Mouse (Mus musculus) intestine, embryonic 15.5 days (tissue): Measurements from ENCODE around the gene Eif5a. TPM values are rescaled to one million over a fixed set of nuclear protein-coding genes. Genes with fewer than 3 reads are reported as not detected.
A peak's percentile ranks its signal among the peaks of the same experiment; 100 is the strongest.
"Not testable (repeated sequence)": the region's sequence is repeated elsewhere in the genome, so short reads cannot be mapped to it uniquely, and the experiment has no call there.

Experiments
- ATAC-seq: fragments of 200-750 bp; cut with Nextera tagmentation; 2 replicates; pipeline ENCODE4 v1.8.0; 2017; ENCODE audit warnings: moderate TSS enrichment, moderate library complexity
- H3K27ac ChIP-seq: fragments of 300-500 bp; sonication (generic); 2 replicates; pipeline ENCODE4 v1.5.1; 2015; ENCODE audit warnings: mild to moderate bottlenecking, inconsistent platforms
- H3K27me3 ChIP-seq: fragments of 300-500 bp; sonication (generic); replicated peaks from 2 replicates; pipeline ENCODE4 v1.6.1; 2015; ENCODE audit warnings: inconsistent platforms
- H3K36me3 ChIP-seq: fragments of 300-500 bp; sonication (generic); 2 replicates; pipeline ENCODE4 v1.6.1; 2015; ENCODE audit warnings: inconsistent platforms
- H3K4me1 ChIP-seq: fragments of 300-500 bp; sonication (generic); replicated peaks from 2 replicates; pipeline ENCODE4 v1.6.1; 2015; ENCODE audit warnings: inconsistent platforms
- H3K4me2 ChIP-seq: fragments of 300-500 bp; sonication (generic); replicated peaks from 2 replicates; pipeline ENCODE4 v1.6.1; 2015; ENCODE audit warnings: mild to moderate bottlenecking, inconsistent platforms
- H3K4me3 ChIP-seq: fragments of 300-500 bp; sonication (generic); replicated peaks from 2 replicates; pipeline ENCODE4 v1.5.1; 2015; ENCODE audit warnings: inconsistent platforms
- H3K9ac ChIP-seq: fragments of 300-500 bp; sonication (generic); 2 replicates; pipeline ENCODE4 v1.6.1; 2015; ENCODE audit warnings: inconsistent platforms
- H3K9me3 ChIP-seq: fragments of 300-500 bp; sonication (generic); 2 replicates; pipeline ENCODE4 v1.6.1; 2016; ENCODE audit warnings: inconsistent platforms
- WGBS: fragments of 180-500 bp; shearing (Covaris S2); methylation state at CpG from one replicate; pipeline ENCODE4 v1.1.7; 2015; 5-methylcytosine and 5-hydroxymethylcytosine counted together
- polyA plus RNA-seq: library from polyadenylated mRNA; unstranded; fragments of >200 nt; fragmentation: Nextera tagmentation; extraction: Ambion mirVana; gene quantifications from 2 replicates; pipeline ENCODE4 v1.2.1, GENCODE M21; 2015

The Eif5a gene
- polyA plus RNA-seq, 1 experiment from 2014 or later = 1,693 TPM

DNA sequence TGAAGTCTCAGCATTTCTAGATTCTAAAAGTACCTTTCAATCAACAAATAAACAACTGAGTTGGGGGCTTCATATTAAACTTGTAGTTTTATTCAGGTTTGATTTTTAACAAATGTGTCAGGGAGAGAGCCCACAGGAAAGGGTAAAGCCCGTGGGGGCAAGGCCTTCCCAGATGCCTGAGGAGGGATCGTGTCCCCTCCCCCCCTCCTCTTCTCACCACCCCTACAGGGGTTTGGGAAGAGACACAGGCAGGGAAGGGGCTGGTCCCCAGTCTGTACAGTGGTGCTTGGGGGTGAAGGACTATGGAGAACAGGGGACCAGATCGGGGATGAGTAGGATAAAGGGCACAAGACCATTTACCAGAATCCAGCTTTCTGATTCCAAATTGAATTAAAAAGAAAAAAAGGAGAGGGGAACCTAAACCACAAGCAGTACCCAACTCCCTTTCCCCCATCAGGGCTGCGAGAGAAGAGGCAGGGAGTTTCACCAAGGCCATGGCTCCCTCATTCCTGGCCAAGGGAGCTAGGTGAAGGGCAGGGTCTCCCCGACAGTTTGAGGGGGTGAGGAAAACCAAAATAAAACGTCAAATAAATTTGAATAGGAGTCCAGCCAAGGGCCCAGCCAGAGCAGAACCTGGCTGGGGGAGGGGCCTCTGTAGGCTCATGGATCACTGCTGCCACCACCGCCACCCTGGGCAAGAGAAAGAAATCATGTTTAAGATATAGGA is 4.9 kb downstream of the Eif5a start:
- not testable (repeated sequence) for H3K27ac ChIP-seq, H3K4me2 ChIP-seq, ATAC-seq, H3K27me3 ChIP-seq, H3K9me3 ChIP-seq, H3K4me3 ChIP-seq, H3K9ac ChIP-seq
- Histone ChIP-seq H3K36me3 (peaks cover 34% of the 10 kb centered on the region), H3K4me1 (peaks cover 38% of the 10 kb centered on the region)
- 66% methylated on average over 7 of the region's 7 CpGs for WGBS

DNA sequence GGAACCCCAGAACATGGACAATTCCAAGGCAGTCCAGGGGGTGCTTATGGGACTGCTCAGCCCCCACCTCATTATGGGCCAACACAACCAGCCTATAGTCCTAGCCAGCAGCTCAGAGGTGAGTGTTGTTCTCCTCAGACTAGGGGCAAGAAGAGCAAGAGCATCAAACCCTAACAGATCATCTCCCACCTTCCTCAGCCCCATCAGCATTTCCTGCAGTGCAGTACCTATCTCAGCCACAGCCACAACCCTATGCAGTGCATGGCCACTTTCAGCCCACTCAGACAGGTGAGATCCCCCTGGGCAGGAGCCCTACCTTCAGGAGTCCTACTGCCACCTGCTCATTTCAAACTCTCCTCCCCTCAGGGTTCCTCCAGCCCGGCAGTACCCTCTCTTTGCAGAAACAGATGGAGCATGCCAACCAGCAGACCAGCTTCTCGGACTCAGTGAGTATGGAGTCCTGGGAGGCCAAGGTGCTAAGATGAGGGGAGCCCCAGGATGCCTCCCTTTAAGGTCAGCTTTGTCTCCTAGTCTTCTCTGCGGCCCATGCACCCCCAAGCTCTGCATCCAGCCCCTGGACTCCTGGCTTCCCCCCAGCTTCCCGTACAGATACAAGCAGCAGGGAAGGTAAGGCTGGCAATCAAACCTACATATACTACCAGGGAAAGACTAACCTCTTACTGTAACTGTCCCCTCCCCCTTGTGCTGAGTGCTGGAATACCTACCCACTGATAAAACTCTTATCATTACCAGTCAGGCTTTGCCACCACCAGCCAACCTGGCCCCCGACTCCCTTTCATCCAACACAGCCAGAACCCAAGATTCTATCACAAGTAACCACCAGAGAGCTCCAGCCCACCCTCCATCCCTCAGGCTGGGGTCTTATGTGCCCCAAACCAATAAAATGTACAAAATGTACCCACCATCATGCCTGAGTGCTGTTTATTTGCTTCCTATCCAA is 5.8 kb downstream of the Eif5a start:
- peak overlapping the region; percentile 96 for H3K4me2 ChIP-seq
- no peak for ATAC-seq
- 0 out of 2 replicates have a peak overlapping the region, but pooled peaks have one; percentile 3 for H3K9ac ChIP-seq
- H3K9me3 ChIP-seq = no peaks in the 10 kb centered on the region
- no peak overlapping the region for H3K27ac ChIP-seq
- peaks cover 42% of the 10 kb centered on the region for H3K36me3 ChIP-seq
- H3K27me3 ChIP-seq = no peaks in the 10 kb centered on the region
- WGBS = 60% methylated on average over 5 of the region's 5 CpGs
- H3K4me3 ChIP-seq = 0 out of 2 replicates have a peak overlapping the region, but pooled peaks have one; percentile 6
- peaks cover 38% of the 10 kb centered on the region for H3K4me1 ChIP-seq

GRCm38 (mm10) chr11:69914917-69915430 is 6.8 kb downstream of the Eif5a start:
- Histone ChIP-seq H3K4me3 (peak overlapping the region; percentile 91), H3K27me3 (no peaks in the 10 kb centered on the region), H3K4me2 (peak overlapping the region; percentile 96), H3K9me3 (no peaks in the 10 kb centered on the region), H3K36me3 (peaks cover 52% of the 10 kb centered on the region), H3K27ac (no peak overlapping the region), H3K9ac (peak overlapping the region; percentile 96), H3K4me1 (peaks cover 38% of the 10 kb centered on the region)
- no peak for ATAC-seq
- WGBS = 35% methylated on average over 9 of the region's 9 CpGs

- Histone ChIP-seq H3K9ac (peak overlapping the region; percentile 96), H3K27me3 (no peaks in the 10 kb centered on the region), H3K4me2 (peak overlapping the region; percentile 96), H3K4me3 (peak overlapping the region; percentile 91), H3K4me1 (peaks cover 35% of the 10 kb centered on the region), H3K27ac (peak overlapping the region; percentile 73), H3K36me3 (peaks cover 58% of the 10 kb centered on the region), H3K9me3 (no peaks in the 10 kb centered on the region)
- ATAC-seq = no peak; the same call in 1 of the 2 replicates
- 1% methylated on average over 17 of the region's 17 CpGs for WGBS
Measured at GRCm38 (mm10) chr11:69914372-69914764, 7.4 kb downstream of the Eif5a start.

DNA sequence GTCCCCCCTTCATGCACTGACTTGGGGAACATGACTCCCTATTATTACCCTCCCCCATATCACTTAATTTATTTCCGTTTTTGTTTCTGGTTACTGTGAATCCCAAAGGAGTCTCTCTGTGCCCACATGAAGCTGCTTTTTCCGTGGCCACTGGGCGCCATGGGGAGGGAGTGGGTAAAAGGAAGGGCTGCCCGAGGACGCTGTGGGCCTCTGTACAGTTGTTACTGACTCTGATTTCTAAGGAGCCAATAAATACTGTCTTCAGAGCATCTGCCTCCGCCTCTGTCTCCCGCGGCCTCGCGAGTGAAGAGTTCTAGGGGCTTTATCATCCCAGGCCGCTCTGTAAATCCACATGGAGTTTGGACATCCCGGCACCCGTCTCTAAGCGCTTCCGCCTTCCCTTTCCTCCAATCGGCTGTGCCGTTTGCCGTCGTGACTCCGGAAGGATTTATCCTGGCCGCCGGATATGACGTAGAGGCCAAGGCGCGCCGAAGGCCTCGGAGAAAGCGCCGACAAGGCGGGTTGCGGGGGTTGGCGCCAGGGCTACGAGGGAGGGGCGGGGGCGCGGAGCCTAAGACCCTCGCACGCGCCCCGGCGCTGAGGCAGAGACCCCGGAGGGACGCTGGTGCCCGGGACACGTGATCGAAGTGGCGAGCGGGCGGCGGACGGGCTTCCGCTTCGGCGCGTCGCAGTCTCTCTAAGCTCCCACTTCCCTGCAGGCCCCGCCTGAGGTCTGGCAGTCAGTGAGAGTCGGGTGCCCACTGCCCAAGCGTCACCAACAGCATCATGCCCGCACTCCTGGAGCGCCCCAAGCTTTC is 8.0 kb downstream of the Eif5a start, which contains the start of gene Gps2:
Gene Gps2, plus strand, starts transcription at position 335 of the 818 bp plus-strand sequence.
- no peaks in the 10 kb centered on the region for H3K9me3 ChIP-seq
- peak within 1 kb of the TSS; percentile 96 for H3K9ac ChIP-seq
- H3K36me3 ChIP-seq = peaks cover 63% of the 10 kb centered on the region
- 2% methylated on average over 61 of the region's 61 CpGs for WGBS
- H3K27me3 ChIP-seq = no peaks in the 10 kb centered on the region
- peak within 1 kb of the TSS; percentile 73 for H3K27ac ChIP-seq
- peaks cover 29% of the 10 kb centered on the region for H3K4me1 ChIP-seq
- peak within 1 kb of the TSS; percentile 91 for H3K4me3 ChIP-seq
- peak within 1 kb of the TSS; percentile 96 for H3K4me2 ChIP-seq
- peak; percentile 91 for ATAC-seq

GRCm38 (mm10) chr11:69912716-69913530 is 8.8 kb downstream of the Eif5a start:
- Histone ChIP-seq H3K9me3 (no peaks in the 10 kb centered on the region), H3K36me3 (peaks cover 63% of the 10 kb centered on the region), H3K9ac (peak overlapping the region; percentile 96; the same call in 1 of the 2 replicates), H3K27ac (peak overlapping the region; percentile 45; the same call in 1 of the 2 replicates), H3K4me2 (peak overlapping the region; percentile 96), H3K4me3 (peak overlapping the region; percentile 91), H3K27me3 (no peaks in the 10 kb centered on the region), H3K4me1 (peaks cover 27% of the 10 kb centered on the region)
- no peak for ATAC-seq
- 74% methylated on average over 15 of the region's 15 CpGs for WGBS

GRCm38 (mm10) chr11:69911701-69912100 is 10.1 kb downstream of the Eif5a start:
- Histone ChIP-seq H3K9me3 (no peaks in the 10 kb centered on the region), H3K4me2 (no peak overlapping the region), H3K36me3 (peaks cover 70% of the 10 kb centered on the region), H3K27me3 (no peaks in the 10 kb centered on the region), H3K4me1 (peaks cover 27% of the 10 kb centered on the region), H3K4me3 (no peak overlapping the region), H3K27ac (no peak overlapping the region), H3K9ac (no peak overlapping the region)
- WGBS = 89% methylated on average over 6 of the region's 6 CpGs
- no peak for ATAC-seq

DNA sequence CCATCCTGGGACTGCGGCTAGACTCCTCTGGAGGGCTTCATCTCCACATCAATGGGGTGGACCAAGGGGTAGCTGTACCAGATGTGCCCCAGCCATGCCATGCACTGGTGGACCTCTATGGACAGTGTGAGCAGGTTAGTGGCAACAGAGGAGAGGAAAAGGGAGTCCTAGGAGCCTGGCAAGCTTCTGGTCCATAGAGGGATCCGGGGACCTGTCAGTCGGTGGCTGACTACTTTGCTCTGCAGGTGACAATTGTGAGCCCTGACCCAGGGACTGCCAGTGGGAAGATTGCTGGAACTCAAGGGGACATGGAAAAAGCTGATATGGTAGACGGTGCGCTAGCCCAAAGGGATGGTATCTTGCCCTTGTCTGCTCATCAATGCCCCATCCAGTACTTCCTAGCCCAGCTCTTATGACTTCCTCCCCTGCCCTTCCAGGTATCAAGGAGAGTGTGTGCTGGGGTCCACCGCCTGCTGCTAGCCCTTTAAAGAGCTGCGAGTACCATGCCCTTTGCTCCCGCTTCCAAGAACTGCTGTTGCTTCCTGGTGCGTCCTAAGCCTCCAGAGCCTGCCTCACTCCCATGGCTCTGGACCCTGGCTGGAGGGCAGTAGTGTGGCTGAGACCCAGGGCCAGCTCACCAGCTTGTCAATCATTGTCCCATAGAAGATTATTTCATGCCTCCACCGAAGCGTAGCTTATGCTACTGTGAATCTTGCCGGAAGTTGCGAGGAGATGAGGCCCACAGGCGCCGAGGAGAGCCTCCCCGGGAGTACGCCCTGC is 10.8 kb downstream of the Eif5a start:
- Histone ChIP-seq H3K4me1 (peaks cover 22% of the 10 kb centered on the region), H3K4me2 (no peak overlapping the region), H3K27me3 (no peaks in the 10 kb centered on the region), H3K9ac (no peak overlapping the region), H3K27ac (no peak overlapping the region), H3K9me3 (no peaks in the 10 kb centered on the region), H3K4me3 (no peak overlapping the region), H3K36me3 (peaks cover 72% of the 10 kb centered on the region)
- 90% methylated on average over 17 of the region's 17 CpGs for WGBS
- no peak for ATAC-seq

- no peak for ATAC-seq
Measured at GRCm38 (mm10) chr11:69910177-69910576, 11.6 kb downstream of the Eif5a start.

GRCm38 (mm10) chr11:69909174-69909573 is 12.6 kb downstream of the Eif5a start:
- Histone ChIP-seq H3K4me1 (peaks cover 7% of the 10 kb centered on the region), H3K27me3 (no peaks in the 10 kb centered on the region), H3K36me3 (peaks cover 82% of the 10 kb centered on the region), H3K9me3 (no peaks in the 10 kb centered on the region), H3K9ac (no peak overlapping the region), H3K4me3 (no peak overlapping the region), H3K27ac (no peak overlapping the region), H3K4me2 (no peak overlapping the region)
- no peak for ATAC-seq
- WGBS = 90% methylated on average over 5 of the region's 5 CpGs

More at GRCm38 (mm10) chr11:69910177-69910576, 11.6 kb downstream of the Eif5a start:
- Histone ChIP-seq H3K9me3 (no peaks in the 10 kb centered on the region), H3K27ac (no peak overlapping the region), H3K4me1 (peaks cover 16% of the 10 kb centered on the region), H3K4me3 (no peak overlapping the region), H3K36me3 (peaks cover 75% of the 10 kb centered on the region), H3K4me2 (no peak overlapping the region), H3K27me3 (no peaks in the 10 kb centered on the region), H3K9ac (no peak overlapping the region)
- WGBS = 89% methylated on average over 8 of the region's 8 CpGs
